Mouse (Mus musculus) G1E (cell line): Measurements from ENCODE around the gene Prdm8.

Experiments used
- CTCF ChIP-seq: IDR thresholded peaks from 2 replicates; pipeline ENCODE4 v1.5.1; 2012; ENCODE audit warnings: low read depth, low read length, inconsistent platforms, mixed read lengths
- GATA1 ChIP-seq: IDR thresholded peaks from 2 replicates; pipeline ENCODE4 v1.6.1; 2012; ENCODE audit warnings: borderline replicate concordance, low read length, inconsistent platforms, mixed read lengths
- GATA2 ChIP-seq: IDR thresholded peaks from 2 replicates; pipeline ENCODE4 v1.6.1; 2012; ENCODE audit warnings: low read depth, low read length, inconsistent platforms, borderline replicate concordance
- POLR2AphosphoS5 ChIP-seq: IDR thresholded peaks from 2 replicates; pipeline ENCODE4 v1.6.1; 2012; ENCODE audit warnings: low read depth, low read length, inconsistent platforms; ENCODE audit not compliant: insufficient replicate concordance
- TAL1 ChIP-seq: conservative IDR thresholded peaks from 2 replicates; pipeline ENCODE4 v1.6.1; 2012; ENCODE audit warnings: low read depth, low read length, inconsistent platforms, mixed read lengths

- TF ChIP-seq CTCF (no peak), GATA1 (no peak), TAL1 (no peak), POLR2AphosphoS5 (no peak), GATA2 (no peak)
These were observed 31.6 kb downstream of the Prdm8 start for GRCm38 (mm10) chr5:98198412-98199218.
